Comparison of ENCODE assay signal across 15 mouse cellular contexts in genomic region chr17:35635202-35635601, GRCm38 (mm10). TPM values are rescaled to one million over a fixed set of nuclear protein-coding genes. Genes with fewer than 3 reads are reported as not detected.
DNase-seq lines count a peak whose midpoint lies in the region; ATAC-seq and TF ChIP-seq lines count a peak whose summit lies in the region.
"Had no signal": no experiment of that assay in that cellular context is flagged by ENCODE, and none has a peak within 500 bp of the region (broad histone marks: within the 10 kb centered on the region; RNA-seq: fewer than 3 reads in every experiment).

No protein-coding gene starts in this region.

- H3ac ChIP-seq in myocyte (ENCODE audit: control insufficient read depth, insufficient read length): no peak overlapping the region

- peak; percentile 15 for DNase-seq in embryo, embryonic 10.5 days (ENCODE audit: low spot score)
- no peak for DNase-seq in embryo, embryonic 11 days
- no peak for DNase-seq in liver, adult 2 months (ENCODE audit: extremely low read depth, low read depth, low spot score)
- DNase-seq in heart, adult 2 months: no peak
- DNase-seq in kidney, adult 8-10 months: no peak

- no peak overlapping the region for H3K4me3 ChIP-seq in liver, adult 2 months (ENCODE audit: insufficient read depth, low read depth, low read length)
- H3K4me3 ChIP-seq in liver, embryonic 12.5 days: no peak overlapping the region
- no peak overlapping the region for H3K4me3 ChIP-seq in ES-Bruce4 (ENCODE audit: low read depth, low read length)
- peak overlapping the region; percentile 7 for H3K4me3 ChIP-seq in myocyte
- H3K4me3 ChIP-seq in heart, adult 2 months: no peak overlapping the region

- ATAC-seq in liver, embryonic 12.5 days: no peak

- TF ChIP-seq CTCF in liver, adult 2 months (IDR thresholded peaks at IDR 0.05; ENCODE audit: low read depth, low read length): 0 out of 2 replicates have a peak, but pooled peaks have one; percentile 9
- peak; percentile 34 for TF ChIP-seq CTCF in ES-Bruce4 (IDR thresholded peaks at IDR 0.05; ENCODE audit: low read depth, low read length)
- no peak for TF ChIP-seq CTCF in heart, adult 2 months (IDR thresholded peaks at IDR 0.05)

- TF ChIP-seq EP300 in ES-Bruce4 (IDR thresholded peaks at IDR 0.05; ENCODE audit: insufficient read depth, low read depth, low read length): no peak
- TF ChIP-seq EP300 in heart, adult 2 months (IDR thresholded peaks at IDR 0.05; ENCODE audit: insufficient read depth, low read depth, low read length): no peak

- no peaks in the 10 kb centered on the region for H3K36me3 ChIP-seq in liver, adult 2 months (ENCODE audit: control insufficient read depth, insufficient read depth, low read length)
- H3K36me3 ChIP-seq in liver, embryonic 12.5 days: no peaks in the 10 kb centered on the region
- no peaks in the 10 kb centered on the region for H3K36me3 ChIP-seq in ES-Bruce4 (ENCODE audit: control insufficient read depth, insufficient read depth, low read length, poor library complexity, severe bottlenecking)
- no peaks in the 10 kb centered on the region for H3K36me3 ChIP-seq in myocyte (ENCODE audit: control insufficient read depth, insufficient read depth)
- H3K36me3 ChIP-seq in heart, adult 2 months (ENCODE audit: control insufficient read depth, insufficient read depth, low read length): no peaks in the 10 kb centered on the region
- H3K36me3 ChIP-seq: midbrain, embryonic 13.5 days; neural tube, embryonic 13.5 days; stomach, embryonic 15.5 days had no signal

- no peaks in the 10 kb centered on the region for H3K9me3 ChIP-seq in liver, embryonic 12.5 days (replicated peaks)
- H3K9me3 ChIP-seq in ES-Bruce4 (replicated peaks; ENCODE audit: control insufficient read depth, insufficient read depth, low read length, poor library complexity, severe bottlenecking): no peaks in the 10 kb centered on the region
- H3K9me3 ChIP-seq: midbrain, embryonic 13.5 days; neural tube, embryonic 13.5 days; stomach, embryonic 15.5 days had no signal

- H3K4me1 ChIP-seq in liver, adult 2 months (ENCODE audit: control insufficient read depth, insufficient read depth, low read length): no peaks in the 10 kb centered on the region
- no peaks in the 10 kb centered on the region for H3K4me1 ChIP-seq in liver, embryonic 12.5 days
- peaks cover 2% of the 10 kb centered on the region for H3K4me1 ChIP-seq in ES-Bruce4 (ENCODE audit: control insufficient read depth, insufficient read depth, low read length)
- no peaks in the 10 kb centered on the region for H3K4me1 ChIP-seq in heart, adult 2 months (ENCODE audit: control insufficient read depth, insufficient read depth, low read length)
- H3K4me1 ChIP-seq: midbrain, embryonic 13.5 days had no signal

- intact Hi-C loops in heart, adult 2 months (cut with DNase I): loop anchor here (1.0 kb wide), 1 partner anchor 90 kb away; no protein-coding TSS in a partner anchor

- H3K9ac ChIP-seq in liver, adult 2 months (ENCODE audit: low read depth, low read length): no peak overlapping the region
- no peak overlapping the region for H3K9ac ChIP-seq in liver, embryonic 12.5 days
- H3K9ac ChIP-seq in ES-Bruce4 (ENCODE audit: low read depth, poor library complexity, severe bottlenecking): no peak overlapping the region
- no peak overlapping the region for H3K9ac ChIP-seq in heart, adult 2 months (ENCODE audit: low read depth, low read length)
- H3K9ac ChIP-seq: liver, embryonic 14.5 days; stomach, embryonic 15.5 days had no signal

- 64% methylated on average over 3 of the region's 3 CpGs for WGBS in liver, adult 2 months
- 69% methylated on average over 2 of the region's 3 CpGs for WGBS in liver, embryonic 12.5 days (ENCODE audit: insufficient replicate concordance)
- WGBS in heart, adult 2 months: 71% methylated on average over 3 of the region's 3 CpGs

- peaks cover 3% of the 10 kb centered on the region; the same call in 1 of the 2 replicates for H3K27me3 ChIP-seq in liver, adult 2 months (ENCODE audit: control insufficient read depth, insufficient read depth, low read length)
- peaks cover 43% of the 10 kb centered on the region for H3K27me3 ChIP-seq in liver, embryonic 12.5 days (replicated peaks)
- H3K27me3 ChIP-seq in ES-Bruce4 (ENCODE audit: control insufficient read depth, insufficient read depth, low read length, poor library complexity, severe bottlenecking): no peaks in the 10 kb centered on the region
- peaks cover 16% of the 10 kb centered on the region for H3K27me3 ChIP-seq in myocyte (ENCODE audit: control insufficient read depth, insufficient read depth, insufficient read length)
- no peaks in the 10 kb centered on the region for H3K27me3 ChIP-seq in heart, adult 2 months (ENCODE audit: control insufficient read depth, insufficient read depth, low read length)
- H3K27me3 ChIP-seq: stomach, embryonic 15.5 days had no signal

- H3K4me2 ChIP-seq in liver, embryonic 12.5 days: no peak overlapping the region
- H3K4me2 ChIP-seq in myocyte (ENCODE audit: low read depth): no peak overlapping the region

- TF ChIP-seq POLR2A in liver, adult 2 months (IDR thresholded peaks at IDR 0.05; ENCODE audit: extremely low read depth, insufficient read depth, low read length): no peak
- TF ChIP-seq POLR2A in ES-Bruce4 (IDR thresholded peaks at IDR 0.05; ENCODE audit: insufficient read depth, low read length): no peak
- TF ChIP-seq POLR2A in myocyte (IDR thresholded peaks at IDR 0.05; ENCODE audit: insufficient read length, low read depth): no peak
- TF ChIP-seq POLR2A in heart, adult 2 months (IDR thresholded peaks at IDR 0.05; ENCODE audit: insufficient read depth, low read depth, low read length): no peak

- H3K27ac ChIP-seq in liver, adult 2 months (replicated peaks; ENCODE audit: insufficient read depth, low read depth, low read length): no peak overlapping the region
- no peak overlapping the region for H3K27ac ChIP-seq in liver, embryonic 12.5 days
- no peak overlapping the region for H3K27ac ChIP-seq in ES-Bruce4 (ENCODE audit: insufficient read depth, low read length)
- no peak overlapping the region for H3K27ac ChIP-seq in heart, adult 2 months
- H3K27ac ChIP-seq: liver, embryonic 14.5 days; midbrain, embryonic 13.5 days; neural tube, embryonic 13.5 days had no signal

- H3K79me2 ChIP-seq in liver, adult 2 months (ENCODE audit: control insufficient read depth, insufficient read depth, low read length): no peaks in the 10 kb centered on the region
- H3K79me2 ChIP-seq in myocyte (ENCODE audit: control insufficient read depth, insufficient read depth): no peaks in the 10 kb centered on the region
- no peaks in the 10 kb centered on the region for H3K79me2 ChIP-seq in heart, adult 2 months (replicated peaks; ENCODE audit: control insufficient read depth, insufficient read depth, low read length)

TF ChIP-seq in myocyte, 11 proteins besides CTCF, POLR2A, EP300 and RAD21 (continues in another document):
- TF ChIP-seq POLR2AphosphoS2 (IDR thresholded peaks at IDR 0.05; ENCODE audit: insufficient read length, low read depth): no peak
- TF ChIP-seq USF1 (IDR thresholded peaks at IDR 0.05; ENCODE audit: low read depth): no peak
- no peak for TF ChIP-seq TCF3 (IDR thresholded peaks at IDR 0.05; ENCODE audit: insufficient read length, low read depth)
- no peak for TF ChIP-seq CEBPB (IDR thresholded peaks at IDR 0.05; ENCODE audit: insufficient read depth, poor library complexity, severe bottlenecking)
- TF ChIP-seq E2F4 (IDR thresholded peaks at IDR 0.05; ENCODE audit: insufficient read depth): no peak
- no peak for TF ChIP-seq TCF12 (IDR thresholded peaks at IDR 0.05; ENCODE audit: insufficient read depth, poor library complexity, severe bottlenecking)

RNA-seq across cellular contexts. Expression of gene Mucl3, which starts 8.3 kb away (rescaled TPM):
- total RNA-seq in liver, adult 2 months (2014; rRNA removed): not detected in 2 replicates
- polyA plus RNA-seq in liver, adult 2 months (2012; rRNA removed): not detected in 2 replicates
- polyA plus RNA-seq in liver, embryonic 12.5 days (2016; fragmentation: Nextera tagmentation; extraction: Ambion mirVana): 0.05 TPM in 1 of 2 replicates, not detected in the other
- 1.3 and 2.5 TPM in 2 replicates for polyA plus RNA-seq in ES-Bruce4 (2011; ENCODE audit: insufficient read depth, insufficient read length, low read depth, missing spikeins)
- 0.05 TPM for polyA plus RNA-seq in myocyte (2012; fragmentation: generic; extraction: Trizol)
- total RNA-seq in heart, adult 2 months (2021): not detected
- not detected in 2 replicates for polyA plus RNA-seq in heart, adult 2 months (2012; rRNA removed)
- total RNA-seq: gastrocnemius, postnatal 25 days; heart, postnatal 14 days had no signal
- polyA plus RNA-seq: liver, embryonic 14.5 days; midbrain, embryonic 13.5 days had no signal

RNA-seq across cellular contexts. Expression of gene Gm9573, which starts 8.8 kb away (rescaled TPM):
- not detected in 2 replicates for total RNA-seq in liver, adult 2 months (2014; rRNA removed)
- not detected in 2 replicates for polyA plus RNA-seq in liver, adult 2 months (2012; rRNA removed)
- not detected in 2 replicates for polyA plus RNA-seq in liver, embryonic 12.5 days (2016; fragmentation: Nextera tagmentation; extraction: Ambion mirVana)
- polyA plus RNA-seq in ES-Bruce4 (2011; ENCODE audit: insufficient read depth, insufficient read length, low read depth, missing spikeins) (not detected in 2 replicates), myocyte (2012; fragmentation: generic; extraction: Trizol) (not detected)
- total RNA-seq in heart, adult 2 months (2021): not detected
- not detected in 2 replicates for polyA plus RNA-seq in heart, adult 2 months (2012; rRNA removed)
- total RNA-seq: gastrocnemius, postnatal 25 days; heart, postnatal 14 days had no signal
- polyA plus RNA-seq: C2C12; liver, embryonic 14.5 days; midbrain, embryonic 13.5 days; neural tube, embryonic 13.5 days had no signal

RNA-seq across cellular contexts. Expression of gene Vars2, which starts 32.2 kb away (rescaled TPM):
- 6.6 and 11.1 TPM in 2 replicates for total RNA-seq in liver, adult 2 months (2014; rRNA removed)
- polyA plus RNA-seq in liver, adult 2 months (2012; rRNA removed): 22.6 and 29.6 TPM in 2 replicates
- 10.7 and 11.8 TPM in 2 replicates for polyA plus RNA-seq in liver, embryonic 12.5 days (2016; fragmentation: Nextera tagmentation; extraction: Ambion mirVana)
- polyA plus RNA-seq in ES-Bruce4 (2011; ENCODE audit: insufficient read depth, insufficient read length, low read depth, missing spikeins) (35.2 and 41.1 TPM in 2 replicates), myocyte (2012; fragmentation: generic; extraction: Trizol) (13.7 TPM)
- 10 to 100 TPM; 26.6 to 28.3 TPM for total RNA-seq in heart, adult 2 months (2021)
- polyA plus RNA-seq in heart, adult 2 months (2012; rRNA removed): 19.3 and 20.3 TPM in 2 replicates

RNA-seq across cellular contexts. Expression of gene Sfta2, which starts 33.9 kb away (rescaled TPM):
- total RNA-seq in liver, adult 2 months (2014; rRNA removed): not detected in 2 replicates
- polyA plus RNA-seq in liver, adult 2 months (2012; rRNA removed): not detected in 2 replicates
- polyA plus RNA-seq in liver, embryonic 12.5 days (2016; fragmentation: Nextera tagmentation; extraction: Ambion mirVana): not detected in 2 replicates
- not detected in 2 replicates for polyA plus RNA-seq in ES-Bruce4 (2011; ENCODE audit: insufficient read depth, insufficient read length, low read depth, missing spikeins)
- not detected for polyA plus RNA-seq in myocyte (2012; fragmentation: generic; extraction: Trizol)
- total RNA-seq in heart, adult 2 months (2021): not detected
- 0.47 TPM in 1 of 2 replicates, not detected in the other for polyA plus RNA-seq in heart, adult 2 months (2012; rRNA removed)
- total RNA-seq: gastrocnemius, postnatal 25 days; heart, postnatal 14 days had no signal
- polyA plus RNA-seq: C2C12; liver, embryonic 14.5 days; midbrain, embryonic 13.5 days; neural tube, embryonic 13.5 days had no signal

RNA-seq across cellular contexts. Expression of gene Gtf2h4, which starts 38.3 kb away (rescaled TPM):
- total RNA-seq in liver, adult 2 months (2014; rRNA removed): 16.4 and 17.4 TPM in 2 replicates
- 24.8 and 29.8 TPM in 2 replicates for polyA plus RNA-seq in liver, adult 2 months (2012; rRNA removed)
- polyA plus RNA-seq in liver, embryonic 12.5 days (2016; fragmentation: Nextera tagmentation; extraction: Ambion mirVana): 38.3 and 44.0 TPM in 2 replicates
- 80.7 and 105 TPM in 2 replicates for polyA plus RNA-seq in ES-Bruce4 (2011; ENCODE audit: insufficient read depth, insufficient read length, low read depth, missing spikeins)
- polyA plus RNA-seq in myocyte (2012; fragmentation: generic; extraction: Trizol): 27.4 TPM
- 10 to 100 TPM; 15.0 to 20.6 TPM for total RNA-seq in heart, adult 2 months (2021)
- polyA plus RNA-seq in heart, adult 2 months (2012; rRNA removed): 19.2 and 21.0 TPM in 2 replicates
